Mouse (Mus musculus) embryonic facial prominence, embryonic 14.5 days (tissue): ENCODE data around the gene 1110008L16Rik. TPM values are rescaled to one million over a fixed set of nuclear protein-coding genes. Genes with fewer than 3 reads are reported as not detected.
"Not testable (repeated sequence)": the region's sequence is repeated elsewhere in the genome, so short reads cannot be mapped to it uniquely, and the experiment has no call there.

Experiments used
- ATAC-seq: fragments of 200-750 bp; cut with Nextera tagmentation; 2 replicates; pipeline ENCODE4 v1.8.0; 2017; ENCODE audit warnings: low read depth, moderate number of reproducible peaks, moderate TSS enrichment
- DNase-seq: peaks from one replicate; pipeline ENCODE4 v3.0.0-alpha.2; 2015; ENCODE audit warnings: low spot score
- H3K27ac ChIP-seq: fragments of 300-500 bp; sonication (generic); replicated peaks from 2 replicates; pipeline ENCODE4 v1.5.1; 2014; ENCODE audit warnings: low read depth, mild to moderate bottlenecking, low read length, moderate library complexity
- H3K27me3 ChIP-seq: fragments of 300-500 bp; sonication (generic); replicated peaks from 2 replicates; pipeline ENCODE4 v1.6.1; 2014; ENCODE audit warnings: low read length; ENCODE audit not compliant: control insufficient read depth, insufficient read depth
- H3K36me3 ChIP-seq: fragments of 300-500 bp; sonication (generic); 2 replicates; pipeline ENCODE4 v1.6.1; 2014; ENCODE audit warnings: low read length, mixed read lengths; ENCODE audit not compliant: control insufficient read depth, insufficient read depth
- H3K4me1 ChIP-seq: fragments of 300-500 bp; sonication (generic); 2 replicates; pipeline ENCODE4 v1.6.1; 2014; ENCODE audit warnings: antibody characterized with exemption, low read length; ENCODE audit not compliant: control insufficient read depth, insufficient read depth
- H3K4me2 ChIP-seq: fragments of 300-500 bp; sonication (generic); 2 replicates; pipeline ENCODE4 v1.6.1; 2014; ENCODE audit warnings: low read depth, mild to moderate bottlenecking, low read length, moderate library complexity, mixed read lengths
- H3K4me3 ChIP-seq: fragments of 300-500 bp; sonication (generic); 2 replicates; pipeline ENCODE4 v1.5.1; 2014; ENCODE audit warnings: low read depth, mild to moderate bottlenecking, low read length
- H3K9ac ChIP-seq: fragments of 300-500 bp; sonication (generic); 2 replicates; pipeline ENCODE4 v1.6.1; 2014; ENCODE audit warnings: low read depth, mild to moderate bottlenecking, low read length, moderate library complexity, mixed read lengths
- H3K9me3 ChIP-seq: fragments of 300-500 bp; sonication (generic); 2 replicates; pipeline ENCODE4 v1.6.1; 2016; ENCODE audit warnings: low read length; ENCODE audit not compliant: control insufficient read depth
- WGBS: fragments of 180-500 bp; shearing (Covaris S2); extraction: QIAGEN DNeasy Blood & Tissue Kit; methylation state at CpG from one replicate; pipeline ENCODE4 v1.1.7; 2014; 5-methylcytosine and 5-hydroxymethylcytosine counted together
- polyA plus RNA-seq: library from polyadenylated mRNA; unstranded; fragments of >200 nt; fragmentation: Nextera tagmentation; extraction: Ambion mirVana; gene quantifications from 2 replicates; pipeline ENCODE4 v1.2.1, GENCODE M21; 2014

Gene 1110008L16Rik
- polyA plus RNA-seq: 12.1 and 13.9 TPM in 2 replicates

DNA sequence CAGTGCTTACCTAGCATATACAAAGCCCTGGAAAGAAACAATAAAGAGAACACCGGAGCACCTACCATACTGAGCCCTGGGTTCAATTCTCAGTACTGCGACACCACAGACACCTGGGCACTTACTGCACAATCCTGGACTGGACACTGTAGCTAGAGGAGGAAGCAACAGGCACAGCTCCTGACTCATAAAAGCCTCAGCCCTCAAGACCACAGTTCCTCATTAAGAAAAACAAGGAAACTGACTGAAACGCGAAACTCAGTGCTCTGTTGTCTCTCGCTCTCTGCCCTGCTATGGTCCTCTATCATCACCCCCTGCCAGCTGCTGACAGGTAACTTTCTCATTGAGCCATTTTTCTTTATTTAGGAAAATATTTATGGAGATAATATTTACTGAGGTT, at the start of gene 1110008L16Rik:
1110008L16Rik (plus strand) TSS at position 242 of the 400 bp plus-strand sequence.
- Histone ChIP-seq H3K4me1 (peaks cover 19% of the 10 kb centered on the region), H3K4me3 (no peak within 1 kb of the TSS), H3K36me3 (peaks cover 38% of the 10 kb centered on the region), H3K27me3 (no peaks in the 10 kb centered on the region), H3K9ac (peak within 1 kb of the TSS; percentile 45; the same call in 1 of the 2 replicates), H3K9me3 (no peaks in the 10 kb centered on the region), H3K27ac (no peak within 1 kb of the TSS), H3K4me2 (no peak within 1 kb of the TSS)
- no peak for DNase-seq
- WGBS: 74% methylated on average over 5 of the region's 5 CpGs
- ATAC-seq: no peak

- H3K27me3 ChIP-seq, H3K4me2 ChIP-seq, H3K4me1 ChIP-seq, ATAC-seq, H3K9ac ChIP-seq, H3K27ac ChIP-seq, DNase-seq, H3K9me3 ChIP-seq, H3K4me3 ChIP-seq: not testable (repeated sequence)
- WGBS: no CpG with 5 or more reads among the region's 8 CpGs
- H3K36me3 ChIP-seq: peaks cover 19% of the 10 kb centered on the region
These were observed 37.4 kb upstream of the 1110008L16Rik start for GRCm38 (mm10) chr12:55261950-55262349.

- H3K27me3 ChIP-seq, DNase-seq, H3K36me3 ChIP-seq, H3K27ac ChIP-seq, H3K4me3 ChIP-seq, H3K9me3 ChIP-seq, ATAC-seq, H3K4me1 ChIP-seq, H3K9ac ChIP-seq, H3K4me2 ChIP-seq: not testable (repeated sequence)
- WGBS: no CpG with 5 or more reads among the region's 5 CpGs
These were observed 36.0 kb upstream of the 1110008L16Rik start for GRCm38 (mm10) chr12:55263385-55263784.

GRCm38 (mm10) chr12:55272243-55272642, 27.1 kb upstream of the 1110008L16Rik start:
- H3K9ac ChIP-seq: no peak overlapping the region
- H3K9me3 ChIP-seq: no peaks in the 10 kb centered on the region
- no peaks in the 10 kb centered on the region for H3K36me3 ChIP-seq
- no peaks in the 10 kb centered on the region for H3K4me1 ChIP-seq
- ATAC-seq (no peak), DNase-seq (peak; percentile 34)
- no peak overlapping the region for H3K4me2 ChIP-seq
- H3K27me3 ChIP-seq: no peaks in the 10 kb centered on the region
- 87% methylated on average over 3 of the region's 3 CpGs for WGBS
- no peak overlapping the region for H3K4me3 ChIP-seq
- H3K27ac ChIP-seq: no peak overlapping the region

DNA sequence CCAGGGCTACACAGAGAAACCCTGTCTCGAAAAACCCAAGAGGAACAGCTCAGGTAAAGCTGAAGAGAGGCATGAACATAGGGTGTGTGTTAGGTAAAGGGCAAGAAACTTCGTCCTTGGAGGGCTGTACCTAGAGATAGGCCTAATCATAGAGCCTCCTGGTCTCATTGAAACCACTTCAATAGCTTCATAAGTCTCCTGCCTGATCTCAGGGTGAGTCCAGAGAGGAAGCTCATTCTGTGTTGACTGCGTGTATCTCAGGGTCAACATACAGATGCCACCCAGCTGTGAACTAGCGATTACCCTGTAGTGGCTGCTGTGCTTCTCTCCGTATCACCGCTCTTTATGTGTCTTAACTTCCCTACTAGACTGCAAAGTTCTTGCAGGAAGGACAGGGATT, 21.8 kb upstream of the 1110008L16Rik start:
- not testable (repeated sequence) for H3K36me3 ChIP-seq, H3K4me3 ChIP-seq, H3K27me3 ChIP-seq, H3K4me1 ChIP-seq, DNase-seq, H3K27ac ChIP-seq, H3K9ac ChIP-seq, H3K9me3 ChIP-seq, H3K4me2 ChIP-seq, ATAC-seq
- WGBS: 77% methylated on average over 2 of the region's 6 CpGs

DNA sequence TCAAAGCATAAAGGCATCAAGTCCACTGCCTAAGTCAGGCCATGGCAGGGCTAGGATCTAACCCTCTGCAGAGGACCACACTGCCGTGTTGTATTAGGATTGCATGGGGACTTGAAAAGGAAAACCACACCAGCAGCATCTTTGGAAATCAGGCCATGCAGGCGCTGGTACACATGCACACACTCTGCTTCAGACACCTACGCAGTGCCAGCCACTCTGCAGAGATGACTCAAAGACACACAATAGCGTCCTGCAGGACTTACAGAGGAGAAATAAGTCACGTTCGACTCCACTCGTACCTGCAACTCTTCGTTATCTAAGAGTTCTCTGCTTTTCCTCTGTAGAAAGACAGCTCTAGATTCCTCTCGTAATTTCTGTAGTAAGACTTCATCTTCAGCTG, 1.3 kb upstream of the 1110008L16Rik start:
- 94% methylated on average over 9 of the region's 9 CpGs for WGBS
- ATAC-seq: no peak
- Histone ChIP-seq H3K4me1 (peaks cover 13% of the 10 kb centered on the region), H3K9ac (no peak overlapping the region), H3K27ac (no peak overlapping the region), H3K27me3 (no peaks in the 10 kb centered on the region), H3K9me3 (no peaks in the 10 kb centered on the region), H3K36me3 (peaks cover 49% of the 10 kb centered on the region), H3K4me2 (no peak overlapping the region), H3K4me3 (no peak overlapping the region)
- DNase-seq: no peak

GRCm38 (mm10) chr12:55300820-55301351, 1.5 kb downstream of the 1110008L16Rik start:
- WGBS: 86% methylated on average over 3 of the region's 3 CpGs
- ATAC-seq: no peak

DNA sequence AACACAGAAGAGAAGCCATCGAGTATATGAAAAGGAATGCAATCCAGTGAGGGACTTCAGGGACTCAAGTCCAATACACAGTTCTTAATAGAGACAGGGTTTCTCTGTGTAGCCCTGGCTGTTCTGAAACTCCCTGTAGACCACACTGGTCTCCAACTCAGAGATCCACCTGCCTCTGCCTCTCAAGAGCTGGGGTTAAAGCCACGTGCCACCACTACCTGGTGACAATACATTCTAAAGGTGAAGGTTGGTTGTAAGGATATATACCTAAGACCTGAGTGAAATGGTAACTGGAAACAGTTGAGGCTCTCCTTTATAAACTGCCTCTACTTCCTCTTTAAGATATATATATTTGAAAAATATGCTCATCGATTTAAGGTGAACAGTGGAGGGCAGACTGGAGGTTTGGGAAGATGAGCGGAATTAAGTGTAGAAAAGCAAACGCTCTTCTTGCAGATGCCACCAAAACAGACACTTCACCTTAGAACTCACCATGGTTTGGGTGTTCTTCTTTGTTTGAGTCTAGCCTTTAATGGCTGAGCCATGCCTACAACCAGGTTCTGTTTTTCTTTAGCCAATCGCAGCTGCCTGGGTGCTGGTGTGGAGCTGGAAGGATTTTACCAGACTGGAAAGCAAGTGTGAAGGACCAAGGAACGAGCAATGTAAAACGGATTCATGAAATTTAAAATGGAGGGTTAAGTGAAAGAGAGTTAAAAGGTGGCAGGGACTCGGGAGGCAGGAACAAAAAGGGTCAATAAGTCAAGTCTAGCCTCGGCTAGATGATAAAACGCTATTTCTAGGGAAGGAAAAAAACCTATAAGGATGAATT, 2.3 kb downstream of the 1110008L16Rik start:
- Histone ChIP-seq H3K27ac (peak overlapping the region; percentile 92), H3K27me3 (no peaks in the 10 kb centered on the region), H3K9me3 (no peaks in the 10 kb centered on the region), H3K4me1 (peaks cover 19% of the 10 kb centered on the region), H3K4me2 (peak overlapping the region; percentile 68), H3K9ac (peak overlapping the region; percentile 78), H3K4me3 (peak overlapping the region; percentile 49), H3K36me3 (peaks cover 27% of the 10 kb centered on the region)
- DNase-seq (no peak), ATAC-seq (no peak)
- WGBS: 46% methylated on average over 11 of the region's 11 CpGs

More at GRCm38 (mm10) chr12:55300820-55301351, 1.5 kb downstream of the 1110008L16Rik start:
- peak overlapping the region; percentile 68 for H3K4me2 ChIP-seq
- H3K4me3 ChIP-seq: peak overlapping the region; percentile 49; the same call in 1 of the 2 replicates
- H3K27me3 ChIP-seq: no peaks in the 10 kb centered on the region
- no peak overlapping the region for H3K27ac ChIP-seq
- H3K36me3 ChIP-seq: peaks cover 26% of the 10 kb centered on the region
- no peak for DNase-seq
- no peaks in the 10 kb centered on the region for H3K9me3 ChIP-seq
- peaks cover 19% of the 10 kb centered on the region for H3K4me1 ChIP-seq
- no peak overlapping the region for H3K9ac ChIP-seq
